Mouse (Mus musculus) heart, adult 2 months (tissue): ENCODE measurements at regions not wholly inside any gene's neighbourhood (a gene's known extent, or its start where the extent isn't known, plus 50 kb on each side); places are given as distances from the start of the nearest gene placed in this dataset.
"Not testable (repeated sequence)": the region's sequence is repeated elsewhere in the genome, so short reads cannot be mapped to it uniquely, and the experiment has no call there.

Source experiments
- DNase-seq, 2 experiments: peaks; one replicate each; pipeline ENCODE4 v3.0.0; 2021
- H3K27ac ChIP-seq: fragments of 200-600 bp; 2 replicates; pipeline ENCODE4 v1.8.1; 2022
- H3K27me3 ChIP-seq: fragments of 200-500 bp; 2 replicates; pipeline ENCODE4 v1.6.1; 2012; ENCODE audit warnings: mild to moderate bottlenecking, low read length, inconsistent platforms, mixed read lengths; ENCODE audit not compliant: control insufficient read depth, insufficient read depth
- H3K36me3 ChIP-seq: fragments of 200-500 bp; 2 replicates; pipeline ENCODE4 v1.6.1; 2012; ENCODE audit warnings: low read length, inconsistent platforms; ENCODE audit not compliant: control insufficient read depth, insufficient read depth
- H3K4me1 ChIP-seq: fragments of 200-500 bp; 2 replicates; pipeline ENCODE4 v1.6.1; 2011; ENCODE audit warnings: low read length; ENCODE audit not compliant: control insufficient read depth, insufficient read depth
- H3K4me3 ChIP-seq: fragments of 200-600 bp; 2 replicates; pipeline ENCODE4 v1.8.1; 2022
- H3K79me2 ChIP-seq: fragments of 200-500 bp; replicated peaks from 2 replicates; pipeline ENCODE4 v1.6.1; 2012; ENCODE audit warnings: mild to moderate bottlenecking, inconsistent platforms, low read length, moderate library complexity, mixed read lengths; ENCODE audit not compliant: control insufficient read depth, insufficient read depth
- H3K9ac ChIP-seq: fragments of 200-500 bp; 2 replicates; pipeline ENCODE4 v1.6.1; 2012; ENCODE audit warnings: low read depth, mild to moderate bottlenecking, control low read depth, inconsistent platforms, low read length, mixed read lengths
- CTCF ChIP-seq: fragments of 200-600 bp; IDR thresholded peaks from 2 replicates; pipeline ENCODE4 v1.8.1; 2022; ENCODE audit warnings: antibody characterized with exemption, mild to moderate bottlenecking, moderate library complexity
- EP300 ChIP-seq: fragments of 200-500 bp; IDR thresholded peaks from 2 replicates; pipeline ENCODE4 v1.6.1; 2011; ENCODE audit warnings: low read depth, low read length, control low read depth; ENCODE audit not compliant: insufficient read depth
- POLR2A ChIP-seq: fragments of 200-500 bp; IDR thresholded peaks from 2 replicates; pipeline ENCODE4 v1.6.1; 2011; ENCODE audit warnings: mild to moderate bottlenecking, low read depth, low read length, control low read depth; ENCODE audit not compliant: insufficient read depth
- WGBS: fragments of 180-500 bp; shearing (Covaris S2); methylation state at CpG from one replicate; pipeline ENCODE4 v1.1.7; 2018; 5-methylcytosine and 5-hydroxymethylcytosine counted together
- intact Hi-C: fragments of 180-260 bp; cut with DNase I; formaldehyde crosslinking; loops from one replicate; pipeline ENCODE4 v1.15.1; 2025

- Histone ChIP-seq H3K9ac (no peak overlapping the region), H3K27ac (no peak overlapping the region), H3K4me1 (no peaks in the 10 kb centered on the region), H3K4me3 (no peak overlapping the region), H3K79me2 (no peaks in the 10 kb centered on the region), H3K27me3 (no peaks in the 10 kb centered on the region), H3K36me3 (no peaks in the 10 kb centered on the region)
- no peak for DNase-seq
- no peak for TF ChIP-seq EP300
- peak; percentile 57 for TF ChIP-seq CTCF
- TF ChIP-seq POLR2A = no peak
- 14% methylated on average over 1 of the region's 1 CpGs for WGBS
- intact Hi-C loops = no loop called here
These were observed 704.4 kb downstream of the Rapgef2 start for GRCm38 (mm10) chr3:78581868-78582267.

- intact Hi-C loops = no loop called here
- DNase-seq = no peak
- no peak overlapping the region for H3K4me3 ChIP-seq
- 34% methylated on average over 3 of the region's 3 CpGs for WGBS
- H3K79me2 ChIP-seq = no peaks in the 10 kb centered on the region
- TF ChIP-seq POLR2A (no peak), CTCF (no peak), EP300 (no peak)
- no peaks in the 10 kb centered on the region for H3K36me3 ChIP-seq
- H3K27ac ChIP-seq = no peak overlapping the region
- no peaks in the 10 kb centered on the region for H3K4me1 ChIP-seq
- H3K9ac ChIP-seq = no peak overlapping the region
- H3K27me3 ChIP-seq = no peaks in the 10 kb centered on the region
These were observed 705.2 kb downstream of the Rapgef2 start for GRCm38 (mm10) chr3:78581100-78581499.

- Histone ChIP-seq H3K36me3 (no peaks in the 10 kb centered on the region), H3K79me2 (no peaks in the 10 kb centered on the region), H3K4me1 (no peaks in the 10 kb centered on the region), H3K27ac (no peak overlapping the region), H3K4me3 (no peak overlapping the region), H3K27me3 (no peaks in the 10 kb centered on the region), H3K9ac (no peak overlapping the region)
- TF ChIP-seq POLR2A (no peak), CTCF (no peak), EP300 (no peak)
- intact Hi-C loops = no loop called here
- 24% methylated on average over 2 of the region's 2 CpGs for WGBS
- no peak for DNase-seq
These were observed 710.5 kb downstream of the Rapgef2 start for GRCm38 (mm10) chr3:78575667-78576464.

GRCm38 (mm10) chr3:78574807-78575206 lies 711.5 kb downstream of the Rapgef2 start:
- Histone ChIP-seq H3K4me1 (no peaks in the 10 kb centered on the region), H3K4me3 (no peak overlapping the region), H3K79me2 (no peaks in the 10 kb centered on the region), H3K27ac (no peak overlapping the region), H3K27me3 (no peaks in the 10 kb centered on the region), H3K9ac (no peak overlapping the region), H3K36me3 (no peaks in the 10 kb centered on the region)
- intact Hi-C loops = no loop called here
- 66% methylated on average over 3 of the region's 3 CpGs for WGBS
- TF ChIP-seq EP300 = no peak
- TF ChIP-seq CTCF = no peak
- no peak for TF ChIP-seq POLR2A
- DNase-seq = no peak

GRCm38 (mm10) chr3:78573299-78573698 lies 713.0 kb downstream of the Rapgef2 start:
- no peaks in the 10 kb centered on the region for H3K4me1 ChIP-seq

GRCm38 (mm10) chr3:78564926-78565325 lies 721.4 kb downstream of the Rapgef2 start:
- H3K4me1 ChIP-seq, H3K36me3 ChIP-seq, H3K9ac ChIP-seq, H3K79me2 ChIP-seq, DNase-seq, intact Hi-C loops, H3K27me3 ChIP-seq, H3K27ac ChIP-seq, H3K4me3 ChIP-seq: not testable (repeated sequence)

More at GRCm38 (mm10) chr3:78573299-78573698, 713.0 kb downstream of the Rapgef2 start:
- no peaks in the 10 kb centered on the region for H3K79me2 ChIP-seq
- H3K9ac ChIP-seq = no peak overlapping the region
- no peaks in the 10 kb centered on the region for H3K36me3 ChIP-seq
- intact Hi-C loops = no loop called here
- H3K27ac ChIP-seq = no peak overlapping the region
- no peaks in the 10 kb centered on the region for H3K27me3 ChIP-seq
- DNase-seq = no peak
- TF ChIP-seq EP300 = no peak
- no peak for TF ChIP-seq POLR2A
- no peak for TF ChIP-seq CTCF
- WGBS = 85% methylated on average over 6 of the region's 6 CpGs
- H3K4me3 ChIP-seq = no peak overlapping the region
